In the genomic region with DNA sequence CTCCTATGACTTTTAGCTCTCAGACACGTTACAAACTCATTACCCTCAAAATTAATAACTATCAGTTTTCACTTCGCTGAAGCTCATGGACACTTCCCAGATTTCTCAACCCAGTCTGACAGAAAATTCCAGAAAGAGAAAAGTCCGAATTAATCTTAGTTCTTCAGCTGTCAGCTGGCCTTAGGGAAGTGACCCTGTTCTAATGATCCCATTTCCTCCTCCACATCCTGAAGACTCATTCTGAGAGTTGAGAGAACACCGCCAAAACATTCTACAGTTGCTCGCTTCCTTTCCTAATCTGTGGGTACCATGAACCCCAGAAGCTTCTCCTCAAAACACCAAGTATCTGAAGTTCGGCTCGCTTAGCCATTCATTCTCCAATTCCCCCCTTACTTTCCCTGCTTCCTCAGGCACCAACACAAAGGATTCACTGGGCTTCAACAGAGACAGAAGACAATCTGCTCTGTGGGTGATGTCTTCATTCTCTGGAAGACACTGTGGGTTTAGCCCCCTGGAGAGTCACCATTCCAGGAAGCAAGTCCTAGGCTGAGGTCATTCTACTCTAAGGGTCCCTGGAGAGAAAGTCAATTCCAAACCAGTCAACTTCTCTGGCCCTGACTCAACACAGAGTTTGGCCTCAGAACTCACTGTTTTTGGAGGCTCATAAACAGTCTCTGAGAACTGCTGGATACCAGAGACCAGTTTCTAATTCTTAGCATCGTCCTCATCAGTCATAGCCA, we compare ENCODE assay signal across 24 mouse cellular contexts.
DNase-seq lines count a peak whose midpoint lies in the region; ATAC-seq and TF ChIP-seq lines count a peak whose summit lies in the region.
"Had no signal": no experiment of that assay in that cellular context is flagged by ENCODE, and none has a peak within 500 bp of the region (broad histone marks: within the 10 kb centered on the region; RNA-seq: fewer than 3 reads in every experiment).

No protein-coding gene starts in this region.

- H3K4me3 ChIP-seq in kidney, postnatal 0 days (replicated peaks; ENCODE audit: low read depth, low read length), result no peak overlapping the region
- H3K4me3 ChIP-seq: embryonic facial prominence, embryonic 15.5 days; hindbrain, embryonic 15.5 days; intestine, embryonic 15.5 days; kidney, embryonic 15.5 days; left cerebral cortex, adult 2 months; limb, embryonic 15.5 days; midbrain, embryonic 15.5 days; neural tube, embryonic 12.5 days had no signal

- WGBS in kidney, postnatal 0 days, result 61% methylated on average over 8 of the region's 8 CpGs

- no peak overlapping the region for H3K4me2 ChIP-seq in kidney, postnatal 0 days (ENCODE audit: low read length)
- H3K4me2 ChIP-seq: embryonic facial prominence, embryonic 15.5 days; hindbrain, embryonic 15.5 days; intestine, embryonic 15.5 days; kidney, embryonic 15.5 days; limb, embryonic 15.5 days; midbrain, embryonic 15.5 days; neural tube, embryonic 12.5 days had no signal

- no peak for ATAC-seq in kidney, postnatal 0 days (replicated peaks; ENCODE audit: low FRiP score, low read depth)
- ATAC-seq: forebrain, embryonic 14.5 days; intestine, embryonic 15.5 days; midbrain, embryonic 15.5 days had no signal

- DNase-seq in gastrocnemius, adult 18-20 months (ENCODE audit: low spot score), result peak; percentile 74
- DNase-seq in gastrocnemius, postnatal 10 days, result no peak
- DNase-seq in kidney, postnatal 0 days (ENCODE audit: low spot score), result peak; percentile 40
- DNase-seq in kidney, postnatal 10 days, result no peak
- peak; percentile 23 for DNase-seq in heart, postnatal 25 days (ENCODE audit: low spot score)
- DNase-seq in lung, postnatal 10 days, result no peak
- no peak for DNase-seq in embryo, embryonic 10 days (ENCODE audit: low spot score)
- DNase-seq: adrenal gland, postnatal 14 days; cerebellum, adult 2 months; cerebellum, postnatal 36 days; left cerebral cortex, postnatal 4 days; right cerebral cortex, postnatal 14 days; spleen, adult 18-20 months; thymus, postnatal 14 days had no signal

- H3K9ac ChIP-seq in kidney, postnatal 0 days (ENCODE audit: low read depth, low read length), result no peak overlapping the region
- H3K9ac ChIP-seq: embryonic facial prominence, embryonic 15.5 days; hindbrain, embryonic 15.5 days; intestine, embryonic 15.5 days; kidney, embryonic 15.5 days; limb, embryonic 15.5 days; midbrain, embryonic 15.5 days; neural tube, embryonic 12.5 days had no signal

- no peak overlapping the region for H3K27ac ChIP-seq in kidney, postnatal 0 days
- H3K27ac ChIP-seq: embryonic facial prominence, embryonic 15.5 days; hindbrain, embryonic 15.5 days; intestine, embryonic 15.5 days; kidney, embryonic 15.5 days; left cerebral cortex, adult 2 months; limb, embryonic 15.5 days; macrophage; midbrain, embryonic 15.5 days; neural tube, embryonic 12.5 days had no signal

- no peak for TF ChIP-seq CTCF in kidney, postnatal 0 days (IDR thresholded peaks at IDR 0.05; ENCODE audit: low read depth)

- no peaks in the 10 kb centered on the region for H3K9me3 ChIP-seq in kidney, postnatal 0 days (replicated peaks; ENCODE audit: low read length)
- H3K9me3 ChIP-seq: embryonic facial prominence, embryonic 15.5 days; hindbrain, embryonic 15.5 days; intestine, embryonic 15.5 days; kidney, embryonic 15.5 days; limb, embryonic 15.5 days; midbrain, embryonic 15.5 days; neural tube, embryonic 12.5 days had no signal

- no peaks in the 10 kb centered on the region for H3K36me3 ChIP-seq in kidney, postnatal 0 days (ENCODE audit: insufficient read depth, low read length)
- H3K36me3 ChIP-seq: embryonic facial prominence, embryonic 15.5 days; hindbrain, embryonic 15.5 days; intestine, embryonic 15.5 days; kidney, embryonic 15.5 days; limb, embryonic 15.5 days; midbrain, embryonic 15.5 days; neural tube, embryonic 12.5 days had no signal

- H3K4me1 ChIP-seq in kidney, postnatal 0 days (replicated peaks; ENCODE audit: insufficient read depth, low read length), result no peaks in the 10 kb centered on the region
- H3K4me1 ChIP-seq: embryonic facial prominence, embryonic 15.5 days; hindbrain, embryonic 15.5 days; midbrain, embryonic 15.5 days; neural tube, embryonic 12.5 days had no signal

- intact Hi-C loops in heart, postnatal 25 days (cut with DNase I), result no loop called here

- no peaks in the 10 kb centered on the region for H3K27me3 ChIP-seq in kidney, postnatal 0 days (ENCODE audit: insufficient read depth, low read length)
- H3K27me3 ChIP-seq: embryonic facial prominence, embryonic 15.5 days; hindbrain, embryonic 15.5 days; kidney, embryonic 15.5 days; limb, embryonic 15.5 days; midbrain, embryonic 15.5 days had no signal

Comparison
In these comparisons a context has a peak if more than half of its experiments do, and no peak if none do; other contexts are left out.
1. DNase-seq: peak in gastrocnemius, adult 18-20 months (single experiment), kidney, postnatal 0 days (single experiment) and heart, postnatal 25 days (single experiment); none in gastrocnemius, postnatal 10 days (single experiment), kidney, postnatal 10 days (single experiment), lung, postnatal 10 days (single experiment) and embryo, embryonic 10 days (single experiment).